Mouse (Mus musculus): ENCODE data around the gene Rbbp6.

Rbbp6 gene

DNA sequence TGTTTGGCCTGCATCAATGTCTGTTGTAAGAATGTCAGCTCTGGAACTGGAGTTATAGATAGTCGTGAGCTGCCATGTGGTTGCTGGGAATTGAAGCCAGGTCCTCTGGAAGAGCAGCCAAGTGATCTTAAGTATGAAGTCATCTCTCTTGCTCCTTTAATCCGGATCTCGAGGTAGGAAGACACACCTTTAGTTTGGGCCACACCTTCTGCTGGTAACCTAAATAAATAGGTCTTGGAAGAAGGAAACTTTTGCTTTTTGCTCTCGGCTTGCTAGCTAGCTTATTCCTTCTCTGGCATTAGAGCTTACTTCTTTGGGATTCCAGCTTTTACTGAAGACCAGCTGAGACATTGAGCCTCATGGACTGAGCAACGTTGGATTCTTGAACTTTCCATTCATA, at the start of gene Rbbp6:
TSS of gene Rbbp6 (plus strand) at position 301 of the 400 bp plus-strand sequence.
- DNase-seq (ENCODE audit: low spot score): no peak

DNA sequence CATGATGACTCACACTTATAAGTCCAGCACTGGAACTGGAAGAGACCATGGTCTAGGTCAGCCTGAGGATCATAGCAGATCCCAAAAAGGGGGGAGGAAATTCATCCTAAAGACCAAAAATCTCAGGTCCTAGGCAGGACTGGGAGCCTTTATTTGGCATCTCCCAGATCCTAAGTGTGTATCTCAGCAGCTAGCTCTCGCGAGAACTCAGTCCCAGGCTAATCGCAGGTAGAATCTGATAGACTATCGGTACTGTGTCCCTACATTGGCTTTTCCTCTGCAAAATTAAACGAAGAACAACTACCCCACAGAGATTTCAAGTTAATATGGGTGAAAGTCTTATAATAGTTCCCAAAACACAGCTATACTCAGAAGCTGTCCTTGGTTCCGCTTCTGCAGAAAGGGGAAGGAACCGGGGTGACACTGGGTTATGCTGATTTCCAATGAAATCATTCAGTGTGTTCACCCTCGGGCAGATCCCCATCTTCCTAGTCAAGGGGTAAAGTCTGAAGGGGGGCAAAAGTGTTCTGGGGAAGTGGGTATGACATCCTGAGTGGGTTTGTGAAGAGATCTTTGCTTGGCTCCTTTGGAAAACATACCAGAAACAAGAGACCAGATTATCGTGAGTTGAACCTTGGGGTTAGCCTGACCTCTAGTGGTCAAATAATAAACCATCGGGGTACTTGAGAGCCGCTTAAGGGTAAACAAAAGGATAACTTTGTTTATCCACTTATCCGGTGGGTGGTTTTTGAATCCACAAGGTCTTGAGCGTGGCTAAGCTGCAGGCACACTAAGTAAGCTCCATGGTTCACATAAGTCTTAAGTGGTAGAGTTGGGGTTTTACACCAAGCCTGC, 45.5 kb upstream of the Rbbp6 start:
- peak; percentile 92 for DNase-seq (ENCODE audit: low spot score)

DNA sequence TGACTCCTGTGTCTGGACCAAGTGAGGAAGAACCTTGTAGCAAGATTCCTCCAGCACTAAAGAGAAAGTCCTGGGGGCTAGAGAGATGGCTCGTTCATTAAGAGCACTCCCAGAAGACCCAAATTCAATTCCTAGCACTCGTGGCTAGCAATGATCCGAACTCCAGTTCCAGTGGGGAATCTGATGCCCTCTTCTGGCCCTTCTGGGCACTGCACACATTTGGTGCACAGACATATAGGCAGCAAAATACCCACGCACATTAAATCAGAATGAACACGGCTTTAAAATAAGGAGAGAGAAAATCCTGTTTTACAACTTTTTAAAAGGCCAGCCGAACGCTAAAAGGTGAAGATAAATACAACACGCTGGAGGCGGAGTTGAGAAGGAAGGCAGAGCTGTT, 43.9 kb upstream of the Rbbp6 start:
- no peak for DNase-seq (ENCODE audit: low spot score)

DNA sequence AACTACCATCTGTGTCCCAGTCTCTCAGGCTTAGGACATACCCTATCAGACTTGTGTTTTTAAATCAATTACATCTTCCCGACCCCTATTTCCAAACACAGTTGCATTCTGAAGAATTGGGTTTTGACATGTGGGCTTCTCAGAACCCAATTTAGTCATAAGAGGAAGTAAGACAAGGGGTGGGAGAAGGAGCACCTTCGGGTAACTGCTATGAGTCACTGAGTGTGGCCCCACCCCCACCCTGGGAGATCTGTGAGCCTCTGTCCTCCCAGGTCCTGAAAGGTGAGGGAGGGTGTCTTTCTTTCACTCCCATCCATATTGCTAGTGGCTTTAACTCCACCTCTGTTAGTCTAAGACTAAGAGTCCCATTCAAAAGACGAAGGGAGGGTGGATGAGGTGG, 41.2 kb upstream of the Rbbp6 start:
- no peak for DNase-seq (ENCODE audit: low spot score)

DNA sequence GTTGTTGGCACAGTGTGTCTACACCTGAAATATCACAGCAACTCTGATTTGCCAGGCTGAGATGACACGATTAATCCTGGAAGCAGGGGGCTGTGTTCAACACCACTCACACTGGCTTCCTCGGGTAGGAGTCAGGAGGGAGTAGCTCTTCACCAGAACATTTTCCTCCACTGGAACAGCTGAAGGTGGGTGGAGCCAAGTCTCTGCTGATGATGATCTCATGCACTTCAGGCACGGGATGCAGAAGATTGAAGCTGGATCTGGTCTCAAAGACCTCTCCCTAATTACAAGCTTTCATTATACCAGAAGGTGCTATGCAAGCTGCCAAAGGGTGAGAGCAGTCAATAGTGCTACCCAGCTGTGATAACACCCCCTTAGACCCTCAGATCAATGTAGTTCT, 35.0 kb upstream of the Rbbp6 start:
- DNase-seq (ENCODE audit: low spot score): no peak

DNA sequence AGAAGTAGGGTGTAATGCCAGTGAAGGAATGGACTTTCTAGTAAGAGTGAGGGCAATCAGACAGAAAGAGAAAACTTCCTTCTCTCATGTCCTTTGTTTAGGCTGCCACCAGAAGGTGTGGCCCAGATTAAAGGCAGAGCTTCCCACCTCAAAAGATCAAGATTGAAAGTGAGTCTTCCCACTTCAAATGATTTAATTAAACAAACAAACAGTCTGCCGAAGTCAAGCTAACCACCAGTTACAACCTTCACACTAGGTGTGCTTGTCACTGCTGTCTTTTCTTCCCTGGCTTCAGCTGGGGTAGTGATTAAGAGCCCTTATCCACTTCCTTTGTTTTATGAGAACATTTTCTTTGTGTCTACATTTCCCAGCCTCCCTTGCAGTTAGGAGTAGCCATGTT, 33.3 kb upstream of the Rbbp6 start:
- DNase-seq (ENCODE audit: low spot score): no peak

DNA sequence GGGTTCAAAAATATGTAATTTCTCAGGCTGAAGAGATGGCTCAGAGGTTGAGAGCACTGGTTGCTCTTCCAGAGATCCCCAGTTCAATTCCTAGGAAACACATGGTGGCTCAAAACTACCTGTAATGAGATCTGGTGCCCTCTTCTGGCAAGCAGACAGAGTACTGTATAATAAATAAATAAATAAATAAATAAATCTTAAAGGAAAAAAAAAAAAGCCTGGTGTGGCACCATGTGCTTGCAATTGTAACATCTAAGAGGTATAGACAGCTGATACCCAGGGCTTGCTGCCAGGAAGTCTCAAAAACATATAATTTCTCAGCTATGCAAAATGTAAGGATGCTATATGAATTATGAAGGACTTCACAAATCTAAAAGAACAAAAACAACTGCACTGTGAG, 28.9 kb upstream of the Rbbp6 start:
- DNase-seq (ENCODE audit: low spot score): no peak

DNA sequence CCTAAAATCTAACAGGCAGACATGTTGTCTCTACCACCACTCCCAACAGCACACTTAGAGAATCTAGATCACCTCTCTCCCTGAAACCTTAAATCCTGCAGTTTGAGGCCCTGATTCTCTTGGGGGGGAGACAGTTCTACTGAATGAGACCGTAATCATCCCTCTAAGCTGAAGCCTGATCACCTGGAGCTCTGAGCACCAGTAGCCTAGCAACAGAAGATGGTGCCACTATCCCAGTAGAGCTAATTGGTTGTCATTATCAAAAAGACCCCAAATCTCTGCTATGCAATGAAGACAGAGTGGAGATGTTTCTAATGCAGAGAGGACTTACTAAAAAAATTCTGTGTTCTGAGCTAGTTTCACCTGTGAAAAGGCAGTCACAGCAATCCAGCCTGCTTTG, 27.3 kb upstream of the Rbbp6 start:
- no peak for DNase-seq (ENCODE audit: low spot score)

DNA sequence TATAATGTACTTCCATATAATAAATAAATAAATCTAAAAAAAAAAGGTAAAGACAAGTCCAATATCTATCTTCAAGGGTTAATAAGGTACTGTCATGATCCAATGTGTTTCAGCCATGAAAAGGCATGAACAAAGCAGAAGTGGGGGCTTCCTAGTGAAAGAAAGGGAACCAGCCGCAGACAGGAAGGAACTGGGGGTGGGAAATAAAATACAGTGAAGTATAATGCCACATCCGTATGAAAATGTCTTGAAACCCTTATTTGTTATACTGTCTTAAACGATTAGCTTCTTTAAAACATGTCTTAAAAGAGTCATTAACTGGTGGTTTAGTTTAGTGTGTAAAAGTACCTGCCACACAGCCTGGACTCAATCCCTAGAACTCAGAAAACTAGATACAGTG, 26.3 kb upstream of the Rbbp6 start:
- no peak for DNase-seq (ENCODE audit: low spot score)

DNA sequence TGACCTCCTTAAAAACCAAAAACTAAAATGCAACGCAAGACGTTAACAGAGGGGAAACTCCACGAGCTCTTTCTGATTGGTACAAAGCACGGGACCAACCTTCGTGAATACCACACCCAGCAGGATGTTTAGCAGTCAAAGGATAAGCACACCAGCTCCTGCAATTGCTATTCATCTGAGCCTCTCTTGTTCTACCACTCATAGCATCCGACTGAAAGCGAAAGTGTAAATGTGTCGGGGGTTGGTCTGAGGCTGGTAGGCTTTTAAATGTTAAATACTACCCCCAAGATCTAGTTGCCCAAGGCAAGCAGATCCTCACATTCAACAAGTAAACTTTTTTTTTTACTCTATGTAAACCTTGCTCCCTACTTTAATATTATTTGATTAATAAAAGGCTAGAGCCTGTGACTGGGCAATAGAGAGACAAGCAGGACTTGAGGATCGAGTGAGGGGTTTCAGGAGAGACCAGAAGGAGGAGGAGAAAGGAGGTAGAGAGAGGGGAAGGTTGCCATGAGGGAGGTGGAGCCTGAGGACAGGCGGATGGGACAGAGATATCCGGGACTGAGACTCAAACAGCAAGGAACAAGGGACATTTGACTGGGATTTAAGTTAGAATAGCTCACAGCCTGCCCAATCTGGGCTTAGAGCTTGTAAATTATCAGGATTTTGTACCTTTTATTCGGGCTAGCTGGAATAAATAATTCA, 25.0 kb upstream of the Rbbp6 start:
- no peak for DNase-seq (ENCODE audit: low spot score)

DNA sequence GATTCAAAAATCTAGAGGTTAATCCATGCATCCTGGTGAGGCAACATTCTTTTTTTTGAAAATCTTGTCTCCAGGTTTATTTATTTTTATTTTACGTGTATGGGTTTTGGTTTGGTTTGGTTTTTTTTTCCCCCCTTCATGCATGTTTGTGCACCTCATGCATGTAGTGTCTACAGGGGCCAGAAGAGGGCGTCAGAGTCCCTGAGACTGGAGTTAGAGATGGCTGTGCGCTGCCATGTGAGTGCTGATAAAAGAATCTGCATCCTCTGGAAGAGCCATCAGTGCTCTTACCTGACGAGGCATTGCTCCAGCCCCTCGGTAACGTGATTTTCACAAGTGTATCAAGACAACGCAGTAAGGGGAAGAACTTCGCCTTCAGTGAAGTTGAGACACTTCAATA, 23.4 kb upstream of the Rbbp6 start:
- no peak for DNase-seq (ENCODE audit: low spot score)

DNA sequence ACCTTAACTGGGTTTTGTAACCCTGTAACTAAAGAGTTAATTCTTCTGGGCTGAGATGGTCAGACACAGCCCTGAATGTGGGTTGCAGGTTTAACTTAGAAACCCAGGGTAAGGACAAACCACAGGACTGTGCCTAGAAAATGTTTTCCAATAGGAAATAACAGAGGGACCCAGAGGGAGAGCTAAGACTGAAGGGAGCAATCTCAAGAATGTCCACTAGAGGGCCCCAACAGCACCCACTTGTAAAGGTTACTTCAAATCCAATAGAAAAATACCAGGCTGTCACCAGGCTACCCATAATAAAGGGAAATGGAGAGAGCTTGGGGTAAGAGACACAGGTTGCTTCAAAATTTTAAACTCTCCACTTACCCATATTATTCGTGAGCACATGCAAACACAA, 20.3 kb upstream of the Rbbp6 start:
- DNase-seq (ENCODE audit: low spot score): peak; percentile 93

DNA sequence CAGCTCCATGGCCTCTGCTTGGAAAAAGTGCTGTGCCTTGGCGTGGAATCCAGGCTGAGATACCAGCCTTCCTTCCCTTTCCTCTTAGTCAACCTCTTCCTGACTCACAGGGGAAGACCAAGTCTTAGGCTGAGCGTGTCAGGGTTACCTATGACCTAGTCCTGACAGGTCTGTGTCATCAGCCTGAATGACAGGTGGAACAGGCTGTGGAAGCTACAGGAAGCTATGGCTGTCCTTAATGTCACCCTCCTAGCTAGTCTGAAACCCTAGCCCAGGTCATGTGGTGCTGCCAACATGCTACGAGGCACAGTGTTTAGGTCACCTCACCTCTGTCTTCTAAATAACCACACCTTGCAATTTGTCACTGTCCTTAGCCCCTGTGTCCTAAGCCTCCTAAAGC, 16.2 kb upstream of the Rbbp6 start:
- DNase-seq (ENCODE audit: low spot score): no peak

DNA sequence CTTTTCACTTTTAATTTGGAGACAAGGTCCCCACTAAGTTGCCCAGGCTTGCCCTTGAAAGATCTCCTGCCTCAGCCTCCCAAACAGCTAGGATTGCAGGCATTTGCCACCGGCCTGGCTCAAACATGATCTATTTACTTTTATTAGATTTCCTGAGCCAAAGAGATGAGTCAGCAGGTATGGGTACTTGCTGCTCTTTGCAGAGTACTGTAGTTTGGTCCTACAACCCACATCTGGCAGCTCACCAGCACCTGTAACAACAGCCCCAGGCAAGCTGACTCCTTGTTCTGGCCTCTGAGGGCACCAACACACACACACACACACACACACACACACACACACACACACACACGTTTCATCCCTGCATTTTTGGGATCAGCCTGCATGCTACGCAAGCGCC, 14.0 kb upstream of the Rbbp6 start:
- no peak for DNase-seq (ENCODE audit: low spot score)

DNA sequence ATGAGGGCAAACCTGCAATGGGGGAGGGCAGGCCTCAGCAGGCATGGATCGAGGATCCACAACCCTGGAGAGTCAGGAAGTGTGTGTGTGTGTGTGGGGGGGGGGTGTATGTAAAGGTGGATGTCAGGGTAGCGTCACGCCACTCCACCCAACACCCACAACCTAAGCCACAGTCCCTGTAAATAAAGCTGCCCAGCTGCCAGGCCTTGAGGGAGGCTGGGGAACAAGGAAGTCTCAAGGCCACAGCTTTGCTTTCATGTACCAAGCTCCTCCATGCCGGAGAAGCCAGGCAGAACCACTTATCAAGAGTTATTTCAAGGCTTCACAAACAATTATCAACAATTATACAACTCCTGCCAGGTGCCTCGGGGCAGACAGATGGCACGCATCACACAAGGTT, 13.4 kb upstream of the Rbbp6 start:
- DNase-seq (ENCODE audit: low spot score): no peak

DNA sequence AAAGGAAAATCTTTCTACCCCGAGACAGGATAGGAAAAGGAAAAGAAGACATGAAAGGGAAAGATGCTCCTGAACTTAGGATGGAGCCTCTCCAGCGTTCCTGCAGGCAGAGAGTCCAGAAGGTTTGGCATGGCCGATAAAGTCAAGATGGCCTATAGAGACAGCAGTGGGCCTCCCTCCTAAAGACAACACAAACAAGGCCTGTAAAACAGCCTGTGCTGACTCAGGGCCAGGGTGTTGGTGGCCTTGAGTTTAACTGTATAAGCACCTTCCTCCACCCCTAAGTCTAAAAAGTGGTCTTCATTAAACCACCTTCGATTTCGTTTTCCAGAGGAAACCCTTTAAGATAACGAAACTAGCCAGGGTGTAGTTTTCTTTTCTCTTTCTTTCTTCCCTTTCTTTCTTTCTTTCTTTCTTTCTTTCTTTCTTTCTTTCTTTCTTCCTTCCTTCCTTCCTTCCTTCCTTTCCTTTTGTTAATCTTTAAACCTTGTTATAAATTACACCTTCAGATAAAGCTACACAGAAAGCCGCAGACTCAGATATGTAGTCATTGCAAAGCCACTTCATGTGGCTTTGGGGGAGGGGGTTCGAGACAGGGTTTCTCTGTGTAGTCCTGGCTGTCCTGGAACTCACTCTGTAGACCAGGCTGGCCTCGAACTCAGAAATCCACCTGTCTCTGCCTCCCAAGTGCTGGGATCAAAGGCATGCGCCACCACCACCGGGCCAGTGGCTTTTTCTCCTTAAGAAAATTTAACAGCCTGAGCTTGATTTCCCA, 10.8 kb upstream of the Rbbp6 start:
- no peak for DNase-seq (ENCODE audit: low spot score)

DNA sequence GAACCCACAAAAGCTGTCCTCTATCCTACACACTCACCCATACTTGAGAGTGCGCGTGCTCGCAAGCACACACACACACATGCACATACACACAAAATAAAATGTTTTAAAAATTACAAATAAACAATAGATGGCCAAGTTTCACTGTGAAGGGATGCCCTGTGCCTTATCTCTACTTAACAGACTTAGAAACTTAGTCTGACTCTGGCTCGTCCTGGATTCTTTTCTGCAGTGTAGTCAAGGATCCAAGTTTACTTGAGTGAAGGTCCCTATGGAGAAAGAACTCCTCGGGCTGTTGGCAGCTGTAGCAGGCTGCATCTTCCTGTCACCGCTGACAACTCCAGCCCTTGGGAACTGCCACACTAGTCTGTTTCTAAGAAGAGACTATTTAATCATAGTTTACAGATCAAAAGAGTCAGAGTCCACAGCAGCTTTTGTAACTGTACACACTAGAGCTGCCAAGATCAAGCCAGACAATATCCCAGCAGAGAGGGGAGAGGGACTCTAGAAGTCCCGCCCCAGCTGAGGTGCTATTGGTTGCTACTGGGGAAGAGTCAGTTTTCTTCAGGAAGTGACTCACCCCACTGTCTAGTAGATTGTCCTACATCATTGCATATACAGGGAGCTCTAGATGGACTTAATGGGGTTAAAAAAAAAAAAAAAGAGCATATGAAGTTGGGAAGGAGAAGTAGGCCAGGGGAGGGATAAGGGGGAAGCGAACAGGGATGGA, 10.1 kb upstream of the Rbbp6 start:
- DNase-seq (ENCODE audit: low spot score): no peak

DNA sequence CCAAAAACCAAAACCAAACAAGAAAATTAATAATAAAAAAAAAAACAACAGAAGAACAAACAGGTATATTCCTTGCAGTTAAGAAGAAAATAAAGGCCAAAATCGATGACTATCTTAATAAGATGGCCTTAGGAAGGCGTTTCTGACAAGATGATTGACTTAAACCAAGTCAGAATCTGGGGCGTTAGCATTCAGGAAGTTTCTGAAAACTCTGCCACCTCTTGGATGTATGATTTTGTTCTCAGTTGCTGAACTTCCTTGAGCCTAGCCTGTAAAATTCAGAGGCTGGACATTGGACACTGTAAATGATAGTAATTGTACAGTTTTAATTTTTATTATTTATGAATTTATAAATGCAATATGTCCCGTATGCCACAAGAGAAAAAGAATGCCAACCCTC, 3.3 kb downstream of the Rbbp6 start:
- DNase-seq (ENCODE audit: low spot score): peak; percentile 9

DNA sequence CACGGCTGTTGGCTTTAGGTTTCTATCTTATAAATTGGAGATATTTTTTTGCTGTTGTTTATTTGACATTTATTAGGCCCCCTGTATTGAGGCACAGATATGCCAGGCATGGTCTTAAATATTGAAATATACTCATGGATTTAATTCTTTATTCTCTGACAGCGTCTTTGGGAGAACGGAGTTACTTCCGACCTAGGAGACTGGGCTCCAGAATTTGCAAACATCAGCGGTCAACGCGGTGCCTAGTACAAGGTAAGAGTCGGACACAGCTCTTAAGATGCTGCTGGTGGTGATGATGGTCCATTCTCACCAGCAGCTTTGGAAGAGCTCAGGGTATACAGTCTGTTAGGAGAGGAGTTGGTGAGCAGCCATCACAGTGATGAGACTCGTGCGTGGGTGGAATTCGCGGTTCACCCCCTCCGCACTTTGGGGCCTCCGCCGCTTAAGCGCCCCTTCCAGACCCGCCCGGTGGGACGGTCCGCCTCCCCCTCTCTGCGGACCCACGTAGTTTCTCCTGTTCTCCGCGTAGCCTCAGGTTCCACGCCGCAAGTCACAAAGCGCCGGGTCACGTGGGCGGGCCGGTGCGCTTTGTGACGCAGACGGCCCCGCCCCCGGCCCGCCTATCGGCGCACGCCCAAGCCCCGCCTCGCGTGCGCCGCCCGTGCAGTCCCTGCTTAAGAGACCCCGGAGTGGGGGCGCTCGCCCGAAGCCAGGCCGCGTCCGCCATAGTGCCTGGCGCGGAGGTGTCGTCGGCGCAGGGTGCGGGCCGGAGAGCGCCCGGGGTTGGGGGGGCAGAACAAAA, 3.9 kb downstream of the Rbbp6 start:
- peak; percentile 98 for DNase-seq (ENCODE audit: low spot score)

DNA sequence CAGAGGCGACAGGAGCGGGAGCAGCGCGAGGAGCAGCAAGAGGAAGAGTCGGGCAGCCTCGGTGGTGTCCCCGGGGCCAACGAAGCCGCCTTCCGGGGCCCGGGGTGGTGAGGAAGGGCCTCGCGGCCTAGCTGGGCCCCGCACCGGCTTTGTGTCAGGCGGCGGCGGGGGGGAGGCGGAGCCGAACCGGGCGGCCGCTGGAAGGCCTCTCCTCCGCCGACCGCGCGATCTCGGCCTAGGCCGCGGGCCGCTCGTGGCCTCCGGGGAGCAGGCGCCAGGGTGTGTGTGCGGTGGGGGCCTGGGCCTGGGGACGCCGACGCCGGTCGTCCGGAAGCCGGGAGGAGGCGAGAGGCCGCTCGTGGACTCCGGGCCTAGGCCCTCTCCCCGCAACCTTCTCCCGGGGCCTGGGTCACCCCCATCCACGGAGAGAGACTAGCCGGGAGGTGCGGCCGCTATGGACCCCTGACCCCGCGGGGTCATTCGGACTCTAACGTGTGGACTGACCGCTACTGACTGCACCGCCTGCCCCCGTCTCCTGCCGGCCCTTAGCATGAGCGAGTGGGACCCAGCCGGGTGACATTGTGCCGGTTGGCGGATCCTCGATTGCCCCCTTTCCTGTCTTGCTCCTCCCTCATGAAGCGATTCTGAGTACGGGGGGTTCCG, 4.8 kb downstream of the Rbbp6 start:
- DNase-seq (ENCODE audit: low spot score): peak; percentile 54

Data from retina, embryonic 14.5 days (tissue).